Mouse (Mus musculus) forebrain, postnatal 0 days (tissue): ENCODE data around the gene Caskin1. TPM values are rescaled to one million over a fixed set of nuclear protein-coding genes. Genes with fewer than 3 reads are reported as not detected.

Source experiments
- ATAC-seq: fragments of 200-750 bp; cut with Nextera tagmentation; 2 replicates; pipeline ENCODE4 v1.8.0; 2017; ENCODE audit warnings: mild to moderate bottlenecking, moderate library complexity
- DNase-seq: peaks from one replicate; pipeline ENCODE4 v3.0.0-alpha.2; 2015
- H3K27ac ChIP-seq: fragments of 300-500 bp; sonication (generic); 2 replicates; pipeline ENCODE4 v1.5.1; 2014; ENCODE audit warnings: low read depth, mild to moderate bottlenecking, antibody characterized with exemption, low read length, moderate library complexity, mixed read lengths
- H3K27me3 ChIP-seq: fragments of 300-500 bp; sonication (generic); 2 replicates; pipeline ENCODE4 v1.6.1; 2014; ENCODE audit warnings: mild to moderate bottlenecking, low read length, mixed read lengths; ENCODE audit not compliant: insufficient read depth
- H3K36me3 ChIP-seq: fragments of 300-500 bp; sonication (generic); 2 replicates; pipeline ENCODE4 v1.6.1; 2014; ENCODE audit warnings: mild to moderate bottlenecking, moderate library complexity; ENCODE audit not compliant: insufficient read depth
- H3K4me1 ChIP-seq: fragments of 300-500 bp; sonication (generic); 2 replicates; pipeline ENCODE4 v1.6.1; 2014; ENCODE audit warnings: antibody characterized with exemption; ENCODE audit not compliant: insufficient read depth
- H3K4me2 ChIP-seq: fragments of 300-500 bp; sonication (generic); 2 replicates; pipeline ENCODE4 v1.6.1; 2014; ENCODE audit warnings: low read depth, mild to moderate bottlenecking, moderate library complexity
- H3K4me3 ChIP-seq: fragments of 300-500 bp; sonication (generic); 2 replicates; pipeline ENCODE4 v1.5.1; 2014; ENCODE audit warnings: low read depth, low read length, mixed read lengths
- H3K9ac ChIP-seq: fragments of 300-500 bp; sonication (generic); 2 replicates; pipeline ENCODE4 v1.6.1; 2014; ENCODE audit warnings: mild to moderate bottlenecking
- H3K9me3 ChIP-seq: fragments of 300-500 bp; sonication (generic); 2 replicates; pipeline ENCODE4 v1.6.1; 2016; ENCODE audit warnings: low read length
- CTCF ChIP-seq: sonication (generic); IDR thresholded peaks from 2 replicates; pipeline ENCODE4 v1.5.1; 2016; ENCODE audit warnings: antibody characterized with exemption, control low read depth, low read depth
- WGBS: fragments of 180-500 bp; shearing (Covaris S2); extraction: QIAGEN DNeasy Blood & Tissue Kit; methylation state at CpG from one replicate; pipeline ENCODE4 v1.1.7; 2014; 5-methylcytosine and 5-hydroxymethylcytosine counted together
- polyA plus RNA-seq: library from polyadenylated mRNA; unstranded; fragments of >200 nt; fragmentation: Nextera tagmentation; extraction: Ambion mirVana; gene quantifications from 2 replicates; pipeline ENCODE4 v1.2.1, GENCODE M21; 2015
- total RNA-seq: library from RNA; depleted of rRNA; stranded (reverse); fragments of >200 nt; gene quantifications from 2 replicates; pipeline ENCODE4 v1.2.3, GENCODE M21; 2014

Gene Caskin1
- total and polyA plus RNA-seq, 2 experiments from 2014 or later = 25.3 to 113 TPM

DNA sequence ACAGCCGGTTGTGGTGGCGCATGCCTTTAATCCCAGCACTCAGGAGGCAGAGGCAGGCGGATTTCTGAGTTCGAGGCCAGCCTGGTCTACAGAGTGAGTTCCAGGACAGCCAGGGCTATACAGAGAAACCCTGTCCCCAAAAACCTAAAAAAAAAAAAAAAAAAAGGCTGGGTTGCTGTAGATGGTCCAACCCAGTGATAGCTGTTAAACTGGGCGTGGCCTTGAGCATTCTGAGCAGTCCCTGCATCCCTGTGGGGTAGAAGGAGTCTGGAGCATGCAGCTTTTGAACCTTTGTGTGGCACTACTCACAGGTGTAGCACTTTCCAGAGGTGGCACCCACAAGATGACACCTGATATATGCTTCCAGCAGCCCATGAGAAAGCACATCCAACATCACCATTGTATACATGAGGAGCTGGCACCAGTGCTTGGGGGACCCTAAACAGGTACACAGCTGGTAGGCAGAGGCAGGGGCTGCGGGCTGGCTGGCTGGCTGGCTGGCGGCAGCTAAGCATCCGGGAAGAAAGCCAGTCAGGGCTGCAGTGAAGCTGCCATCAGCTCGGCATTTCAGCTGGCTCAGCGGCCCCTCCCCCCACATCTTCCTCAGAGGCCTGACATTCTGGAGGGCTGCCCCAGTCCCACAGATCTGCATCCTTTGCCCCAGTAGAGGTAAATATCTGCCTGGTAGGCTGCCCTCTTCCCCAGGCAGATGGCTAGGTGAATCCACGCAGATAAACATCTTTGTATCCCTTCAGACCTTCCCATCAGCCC, 3.1 kb upstream of the Caskin1 start:
- Histone ChIP-seq H3K27me3 (no peaks in the 10 kb centered on the region), H3K4me1 (peaks cover 14% of the 10 kb centered on the region; the same call in 1 of the 2 replicates), H3K4me2 (no peak overlapping the region), H3K27ac (0 out of 2 replicates have a peak overlapping the region, but pooled peaks have one; percentile 29), H3K9ac (peak overlapping the region; percentile 3; the same call in 1 of the 2 replicates), H3K9me3 (no peaks in the 10 kb centered on the region), H3K4me3 (no peak overlapping the region), H3K36me3 (no peaks in the 10 kb centered on the region)
- DNase-seq (peak; percentile 59), ATAC-seq (no peak)
- no peak for TF ChIP-seq CTCF
- 43% methylated on average over 11 of the region's 11 CpGs for WGBS

DNA sequence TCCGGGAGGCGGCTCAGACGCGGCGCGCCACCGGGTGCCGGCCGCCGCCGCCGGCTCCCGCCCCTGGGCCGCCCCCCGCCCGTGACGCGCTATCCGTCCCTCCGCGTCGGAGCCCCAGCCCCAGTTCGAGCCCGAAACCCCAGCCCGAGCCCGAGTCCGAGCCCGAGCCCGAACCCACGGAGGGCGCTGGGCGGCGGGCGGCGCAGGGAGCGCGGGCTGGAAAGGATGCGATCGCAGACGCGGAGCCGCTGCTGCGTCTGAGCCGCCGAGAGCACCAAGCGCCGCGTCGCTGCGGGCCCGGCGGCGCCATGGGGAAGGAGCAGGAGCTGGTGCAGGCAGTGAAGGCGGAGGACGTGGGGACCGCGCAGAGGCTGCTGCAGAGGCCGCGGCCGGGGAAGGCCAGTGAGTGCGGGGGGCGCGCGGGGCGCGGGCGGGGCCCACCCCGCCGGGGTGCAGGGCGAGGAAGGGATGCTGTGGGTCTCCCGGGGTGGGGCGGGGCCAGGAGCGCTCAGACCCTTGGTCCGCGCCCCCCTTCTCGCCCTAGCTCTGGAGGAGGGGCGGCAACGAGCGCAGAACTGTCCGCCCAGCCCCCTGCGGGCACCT, 362 bp downstream of the Caskin1 start:
- no peaks in the 10 kb centered on the region for H3K27me3 ChIP-seq
- peak overlapping the region; percentile 88 for H3K4me2 ChIP-seq
- H3K36me3 ChIP-seq = no peaks in the 10 kb centered on the region
- peak overlapping the region; percentile 94 for H3K27ac ChIP-seq
- peak overlapping the region; percentile 82 for H3K4me3 ChIP-seq
- 3% methylated on average over 51 of the region's 81 CpGs for WGBS
- DNase-seq = peak; percentile 70
- H3K9me3 ChIP-seq = no peaks in the 10 kb centered on the region
- TF ChIP-seq CTCF = no peak
- ATAC-seq = peak; percentile 80
- H3K4me1 ChIP-seq = peaks cover 18% of the 10 kb centered on the region
- peak overlapping the region; percentile 94 for H3K9ac ChIP-seq

DNA sequence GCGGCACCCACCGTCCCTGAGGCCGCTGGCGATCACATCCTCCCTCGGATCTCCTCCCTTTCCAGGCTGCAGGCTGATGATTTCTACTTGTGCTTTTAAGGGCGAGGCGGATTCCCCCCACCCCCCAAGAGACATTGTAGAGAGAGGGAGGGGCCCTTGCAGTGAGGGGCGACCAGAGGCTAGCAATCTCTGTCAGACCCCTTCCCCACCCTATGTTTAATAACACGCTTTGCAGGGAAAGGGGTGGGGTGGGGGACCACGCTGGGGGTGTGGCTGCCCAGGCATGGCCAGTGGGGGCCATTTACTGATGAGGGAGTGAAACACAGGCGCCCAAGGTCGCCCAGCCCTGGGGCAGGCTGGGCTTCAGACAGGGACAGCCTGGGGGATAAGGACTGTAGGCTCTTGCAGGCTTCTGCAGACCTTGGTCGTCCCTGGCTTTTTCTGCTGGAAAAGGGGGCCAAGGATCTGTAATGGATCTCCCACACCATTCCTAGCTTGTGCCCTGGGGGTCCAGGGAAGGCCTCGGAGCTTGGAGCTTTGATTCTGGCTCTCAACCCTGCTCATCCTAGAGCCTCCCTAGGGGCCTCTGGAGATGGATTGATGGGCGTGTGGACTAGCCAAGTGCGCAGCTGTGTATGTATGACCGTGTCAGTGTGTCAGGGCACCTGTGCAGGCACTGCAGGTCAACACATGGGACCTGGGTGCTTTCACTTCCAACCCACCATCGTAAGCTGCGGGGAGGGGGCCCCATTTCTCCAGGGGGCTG, 1.0 kb downstream of the Caskin1 start:
- H3K27ac ChIP-seq = peak overlapping the region; percentile 94
- ATAC-seq (peak; percentile 13), DNase-seq (no peak)
- H3K4me1 ChIP-seq = peaks cover 18% of the 10 kb centered on the region
- WGBS = 21% methylated on average over 19 of the region's 19 CpGs
- no peaks in the 10 kb centered on the region for H3K27me3 ChIP-seq
- TF ChIP-seq CTCF = no peak
- peak overlapping the region; percentile 88 for H3K4me2 ChIP-seq
- H3K4me3 ChIP-seq = peak overlapping the region; percentile 82
- no peaks in the 10 kb centered on the region for H3K36me3 ChIP-seq
- H3K9ac ChIP-seq = peak overlapping the region; percentile 94
- no peaks in the 10 kb centered on the region for H3K9me3 ChIP-seq

DNA sequence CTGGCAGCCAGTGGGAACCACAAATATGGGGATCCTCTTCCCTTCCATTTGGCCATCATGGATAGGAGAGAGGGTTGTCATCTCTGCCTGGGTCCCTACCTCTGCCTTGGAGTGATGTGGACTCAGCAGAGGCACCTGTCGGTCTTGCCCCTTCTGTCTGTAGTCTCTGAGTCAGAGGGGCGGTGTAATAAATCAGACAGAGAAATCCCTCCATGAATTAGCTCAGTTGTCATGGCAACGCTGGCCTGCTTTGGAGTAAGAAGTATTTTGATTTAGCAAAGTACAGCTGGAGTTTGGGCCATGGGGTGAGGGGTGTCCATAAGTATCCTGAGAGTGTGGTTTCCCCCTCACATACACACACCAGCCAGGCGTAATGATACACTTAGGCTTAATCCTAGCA, 2.0 kb downstream of the Caskin1 start:
- H3K9me3 ChIP-seq = no peaks in the 10 kb centered on the region
- ATAC-seq = no peak
- H3K9ac ChIP-seq = peak overlapping the region; percentile 94

DNA sequence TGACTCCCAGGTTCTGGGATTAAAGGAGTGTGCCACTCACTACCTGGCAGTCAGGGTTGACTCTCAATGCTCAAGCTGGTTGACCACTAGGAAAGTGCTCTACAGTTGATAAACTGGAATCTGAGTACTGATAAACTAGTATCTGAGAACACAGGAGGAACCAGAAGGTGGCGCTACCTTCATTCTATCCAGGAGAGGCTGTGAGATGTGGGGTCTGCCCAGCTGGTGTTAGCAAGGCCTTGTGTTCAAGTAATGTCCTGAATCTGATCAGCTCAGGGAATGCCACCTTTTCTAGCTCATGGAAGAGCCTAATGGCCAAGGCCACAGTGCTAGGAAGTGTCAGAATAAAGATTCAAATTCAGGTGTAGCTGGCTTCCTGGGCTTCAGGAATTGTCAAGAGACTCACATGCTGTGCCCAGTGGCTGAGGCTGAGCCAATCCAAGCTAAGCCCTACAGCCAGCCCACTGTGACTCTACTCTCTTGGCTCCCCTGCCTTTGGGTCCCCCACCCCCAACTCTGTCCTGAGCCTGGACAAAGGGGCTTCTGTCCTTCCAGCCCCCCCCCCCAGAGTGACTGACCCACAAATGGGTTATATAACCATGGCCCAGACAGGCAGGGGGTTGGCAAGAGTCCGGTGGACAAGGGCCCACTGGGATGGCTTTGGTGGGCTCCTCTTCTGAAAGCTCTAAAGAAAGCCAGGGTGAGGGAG, 6.4 kb downstream of the Caskin1 start:
- Histone ChIP-seq H3K9ac (no peak overlapping the region), H3K4me3 (no peak overlapping the region), H3K27ac (0 out of 2 replicates have a peak overlapping the region, but pooled peaks have one; percentile 21), H3K4me1 (peaks cover 10% of the 10 kb centered on the region), H3K27me3 (no peaks in the 10 kb centered on the region), H3K36me3 (peaks cover 45% of the 10 kb centered on the region), H3K4me2 (no peak overlapping the region), H3K9me3 (no peaks in the 10 kb centered on the region)
- ATAC-seq (peak; percentile 78), DNase-seq (peak; percentile 67)
- peak; percentile 71 for TF ChIP-seq CTCF
- 34% methylated on average over 2 of the region's 2 CpGs for WGBS

More for the DNA sequence above, 2.0 kb downstream of the Caskin1 start:
- peak overlapping the region; percentile 88 for H3K4me2 ChIP-seq
- no peaks in the 10 kb centered on the region for H3K27me3 ChIP-seq
- whole genome bisulfite sequencing = 48% methylated on average over 4 of the region's 4 CpGs
- H3K36me3 ChIP-seq = 0 out of 2 replicates have a peak, but pooled peaks cover under 1% of the 10 kb centered on the region
- DNase-seq = peak; percentile 63
- no peak for TF ChIP-seq CTCF
- H3K4me3 ChIP-seq = no peak overlapping the region
- peaks cover 18% of the 10 kb centered on the region for H3K4me1 ChIP-seq
- H3K27ac ChIP-seq = peak overlapping the region; percentile 94; the same call in 1 of the 2 replicates

DNA sequence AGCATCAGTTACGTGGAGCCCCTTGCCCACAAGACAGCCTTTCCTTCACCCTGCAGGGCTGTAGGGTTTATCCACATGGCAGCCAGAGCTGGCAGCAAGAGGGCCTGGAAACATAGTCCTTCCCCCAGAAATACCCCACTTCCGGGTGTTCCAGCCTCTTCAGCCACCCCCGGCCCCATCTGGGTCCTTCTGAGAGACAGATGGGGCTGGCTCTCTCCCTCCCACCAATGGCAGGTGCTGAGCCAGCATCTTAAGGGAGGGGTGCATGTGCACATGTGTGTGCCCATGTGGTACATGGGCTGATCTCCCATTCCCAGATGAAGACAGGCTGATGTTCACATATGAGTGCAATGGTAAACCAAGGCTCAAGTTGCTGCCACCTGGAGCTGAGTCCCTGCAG, 7.0 kb downstream of the Caskin1 start:
- Histone ChIP-seq H3K4me2 (no peak overlapping the region), H3K27me3 (no peaks in the 10 kb centered on the region), H3K4me3 (no peak overlapping the region), H3K36me3 (peaks cover 50% of the 10 kb centered on the region), H3K27ac (peak overlapping the region; percentile 21; the same call in 1 of the 2 replicates), H3K9ac (no peak overlapping the region), H3K4me1 (peaks cover 4% of the 10 kb centered on the region; the same call in 1 of the 2 replicates), H3K9me3 (no peaks in the 10 kb centered on the region)
- WGBS = 64% methylated on average over 3 of the region's 3 CpGs
- ATAC-seq (peak; percentile 30), DNase-seq (no peak)
- TF ChIP-seq CTCF = no peak
